Mouse (Mus musculus): ENCODE measurements at regions not wholly inside any gene's neighbourhood (a gene's known extent, or its start where the extent isn't known, plus 50 kb on each side); places are given as distances from the start of the nearest gene placed in this dataset.

DNA sequence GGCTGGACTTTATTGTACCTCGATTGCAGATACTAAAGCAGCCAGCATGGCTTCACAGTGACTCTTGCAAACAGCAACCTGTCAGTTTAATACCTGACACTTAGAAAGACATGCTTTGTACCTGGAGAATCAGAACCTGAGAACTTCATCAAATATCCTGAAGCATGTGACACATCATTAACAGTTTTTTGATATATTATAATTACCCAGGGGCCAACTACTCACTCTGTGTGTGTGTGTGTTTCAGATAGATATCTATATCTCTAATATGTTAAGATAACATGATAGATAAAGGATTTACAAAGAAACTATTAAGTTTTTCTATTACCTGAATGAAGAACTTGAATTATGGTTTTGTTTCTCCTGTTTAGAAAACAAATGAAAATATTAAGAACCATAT lies 254.5 kb downstream of the Plk2 start:
- TF ChIP-seq RAD21 (IDR thresholded peaks at IDR 0.05; ENCODE audit: low read depth, low read length) (no peak), SMC3 (IDR thresholded peaks at IDR 0.05; ENCODE audit: low read depth, low read length) (no peak), TBP (conservative IDR thresholded peaks at IDR 0.05; ENCODE audit: low read depth, low read length) (no peak), PAX5 (IDR thresholded peaks at IDR 0.05; ENCODE audit: low read length) (no peak), TCF12 (IDR thresholded peaks at IDR 0.05; ENCODE audit: low read depth, low read length) (no peak), POLR2AphosphoS2 (IDR thresholded peaks at IDR 0.05; ENCODE audit: low read depth, low read length) (no peak), MAX (IDR thresholded peaks at IDR 0.05; ENCODE audit: low read length) (no peak), UBTF (IDR thresholded peaks at IDR 0.05; ENCODE audit: low read depth, low read length) (no peak), ZNF384 (IDR thresholded peaks at IDR 0.05; ENCODE audit: low read depth, low read length) (no peak), E2F4 (IDR thresholded peaks at IDR 0.05; ENCODE audit: insufficient replicate concordance, low read depth, low read length) (no peak), JUN (IDR thresholded peaks at IDR 0.05; ENCODE audit: insufficient read depth, low read depth, low read length) (no peak), NRF1 (IDR thresholded peaks at IDR 0.05; ENCODE audit: low read depth, low read length) (no peak), EP300 (IDR thresholded peaks at IDR 0.05; ENCODE audit: low read length) (no peak), USF2 (conservative IDR thresholded peaks at IDR 0.05; ENCODE audit: low read depth, low read length) (no peak), CHD1 (IDR thresholded peaks at IDR 0.05; ENCODE audit: low read depth, low read length) (no peak), USF1 (IDR thresholded peaks at IDR 0.05; ENCODE audit: low read depth, low read length) (no peak)

DNA sequence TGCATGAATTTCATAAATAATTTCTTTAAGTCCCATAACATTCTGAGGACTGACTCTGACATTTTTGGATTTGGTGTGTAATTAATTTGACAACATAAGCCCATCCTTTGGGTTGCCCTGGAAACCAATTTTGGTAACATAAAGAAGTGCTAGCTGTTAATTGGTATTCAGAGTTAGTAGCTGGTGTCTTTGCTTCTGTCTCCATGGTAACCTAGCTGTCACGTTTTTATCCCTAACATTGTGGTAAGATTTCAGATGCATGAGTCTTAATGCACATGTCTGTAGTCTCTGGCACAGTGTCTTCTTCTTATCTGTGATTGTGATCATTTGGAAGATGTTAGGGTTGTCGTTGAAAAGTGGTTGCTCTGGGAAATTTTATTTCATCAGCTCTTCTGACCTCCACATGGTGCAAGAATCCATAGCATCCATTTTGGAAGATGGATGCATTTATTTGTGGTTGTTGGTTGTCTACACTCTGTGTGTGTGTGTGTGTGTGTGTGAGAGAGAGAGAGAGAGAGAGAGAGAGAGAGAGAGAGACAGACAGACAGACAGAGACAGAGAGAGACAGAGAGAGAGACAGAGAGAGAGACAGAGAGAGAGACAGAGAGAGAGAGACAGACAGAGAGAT lies 255.1 kb downstream of the Plk2 start:
- dilution Hi-C loops (cut with MboI; ENCODE audit: extremely low pct_ligation_motif_present, extremely low pct_unique_long_range_greater_than_20kb, low sequenced_read_pairs) (no loop called here), in situ Hi-C loops (cut with MboI; ENCODE audit: low pct_ligation_motif_present, low pct_unique_long_range_greater_than_20kb, low sequenced_read_pairs) (no loop called here)
- H3K4me2 ChIP-seq (ENCODE audit: insufficient read depth, low read depth, poor library complexity, severe bottlenecking) = no peak overlapping the region
- H3K36me3 ChIP-seq (replicated peaks in 1 of 2; ENCODE audit: control insufficient read depth in 1 of 2, insufficient read depth in 1 of 2, low read length in 1 of 2) = no peaks in the 10 kb centered on the region
- no peak overlapping the region for H3K27ac ChIP-seq (ENCODE audit: insufficient read depth, low read depth)
- H3K4me3 ChIP-seq (replicated peaks in 1 of 3; ENCODE audit: low read depth in 2 of 3, low read length in 2 of 3, poor library complexity in 1 of 3) = no peak overlapping the region
- no peak overlapping the region for H3K9ac ChIP-seq (ENCODE audit: insufficient read depth, low read depth)
- H3K9me3 ChIP-seq (replicated peaks; ENCODE audit: low read length) = no peaks in the 10 kb centered on the region
- H3K4me1 ChIP-seq (ENCODE audit: control insufficient read depth in 1 of 2, insufficient read depth in 2 of 2) = peaks cover 0 to 1% of the 10 kb centered on the region in 2 experiments; a peak in 1 of 4 replicates
- DNase-seq (ENCODE audit: extremely low read depth) = no peak
- no peak for TF ChIP-seq MYC (IDR thresholded peaks at IDR 0.05; ENCODE audit: low read depth, low read length)
- no peak for TF ChIP-seq ELF1 (IDR thresholded peaks at IDR 0.05; ENCODE audit: low read depth, low read length)
- no peak for TF ChIP-seq USF1 (IDR thresholded peaks at IDR 0.05; ENCODE audit: low read depth, low read length)
- no peak for TF ChIP-seq MAX (IDR thresholded peaks at IDR 0.05; ENCODE audit: low read length)
- TF ChIP-seq EP300 (IDR thresholded peaks at IDR 0.05; ENCODE audit: low read length) = no peak
- TF ChIP-seq HCFC1 (IDR thresholded peaks at IDR 0.05; ENCODE audit: low read depth, low read length) = no peak
- TF ChIP-seq MAZ (IDR thresholded peaks at IDR 0.05; ENCODE audit: low read depth, low read length) = no peak
- no peak for TF ChIP-seq TBP (conservative IDR thresholded peaks at IDR 0.05; ENCODE audit: low read depth, low read length)
- no peak for TF ChIP-seq JUN (IDR thresholded peaks at IDR 0.05; ENCODE audit: insufficient read depth, low read depth, low read length)
- TF ChIP-seq CTCF (conservative IDR thresholded peaks at IDR 0.05 in 1 of 2, IDR thresholded peaks at IDR 0.05 in 1 of 2; ENCODE audit: low read depth in 2 of 2, low read length in 2 of 2) = no peak
- no peak for TF ChIP-seq SIN3A (IDR thresholded peaks at IDR 0.05; ENCODE audit: low read length)
- no peak for TF ChIP-seq BHLHE40 (IDR thresholded peaks at IDR 0.05; ENCODE audit: low read depth, low read length)
- no peak for TF ChIP-seq UBTF (IDR thresholded peaks at IDR 0.05; ENCODE audit: low read depth, low read length)
- TF ChIP-seq MXI1 (IDR thresholded peaks at IDR 0.05; ENCODE audit: low read depth, low read length) = no peak
- no peak for TF ChIP-seq USF2 (conservative IDR thresholded peaks at IDR 0.05; ENCODE audit: low read depth, low read length)
- TF ChIP-seq ZC3H11A (IDR thresholded peaks at IDR 0.05; ENCODE audit: low read depth, low read length) = no peak
- TF ChIP-seq ZMIZ1 (IDR thresholded peaks at IDR 0.05; ENCODE audit: low read depth, low read length) = no peak
- TF ChIP-seq JUND (conservative IDR thresholded peaks at IDR 0.05; ENCODE audit: low read depth, low read length) = no peak
- no peak for TF ChIP-seq SMC3 (IDR thresholded peaks at IDR 0.05; ENCODE audit: low read depth, low read length)
- TF ChIP-seq IRF4 (IDR thresholded peaks at IDR 0.05; ENCODE audit: low read depth, low read length) = no peak
- no peaks in the 10 kb centered on the region for H3K79me2 ChIP-seq (replicated peaks; ENCODE audit: control insufficient read depth, extremely low read depth, insufficient read depth, poor library complexity, severe bottlenecking)
- H3K27me3 ChIP-seq (replicated peaks) = no peaks in the 10 kb centered on the region

More for the DNA sequence above, 254.5 kb downstream of the Plk2 start:
- in situ Hi-C loops (cut with MboI; ENCODE audit: low pct_ligation_motif_present, low pct_unique_long_range_greater_than_20kb, low sequenced_read_pairs) (no loop called here), dilution Hi-C loops (cut with MboI; ENCODE audit: extremely low pct_ligation_motif_present, extremely low pct_unique_long_range_greater_than_20kb, low sequenced_read_pairs) (no loop called here)
- H3K4me2 ChIP-seq (ENCODE audit: insufficient read depth, low read depth, poor library complexity, severe bottlenecking) = no peak overlapping the region
- no peak overlapping the region for H3K27ac ChIP-seq (ENCODE audit: insufficient read depth, low read depth)
- H3K4me1 ChIP-seq (ENCODE audit: control insufficient read depth in 1 of 2, insufficient read depth in 2 of 2) = no peaks in the 10 kb centered on the region
- no peak overlapping the region for H3K4me3 ChIP-seq (replicated peaks in 1 of 3; ENCODE audit: low read depth in 2 of 3, low read length in 2 of 3, poor library complexity in 1 of 3)
- H3K9ac ChIP-seq (ENCODE audit: insufficient read depth, low read depth) = no peak overlapping the region
- no peaks in the 10 kb centered on the region for H3K9me3 ChIP-seq (replicated peaks; ENCODE audit: low read length)
- no peaks in the 10 kb centered on the region for H3K36me3 ChIP-seq (replicated peaks in 1 of 2; ENCODE audit: control insufficient read depth in 1 of 2, insufficient read depth in 1 of 2, low read length in 1 of 2)
- no peaks in the 10 kb centered on the region for H3K27me3 ChIP-seq (replicated peaks)
- no peaks in the 10 kb centered on the region for H3K79me2 ChIP-seq (replicated peaks; ENCODE audit: control insufficient read depth, extremely low read depth, insufficient read depth, poor library complexity, severe bottlenecking)
- no peak for DNase-seq (ENCODE audit: extremely low read depth)

Measured in CH12.LX (cell line).